Mouse (Mus musculus) splenic B cell, adult 2 months (primary cell): ENCODE measurements at regions not wholly inside any gene's neighbourhood (a gene's known extent, or its start where the extent isn't known, plus 50 kb on each side); places are given as distances from the start of the nearest gene placed in this dataset.

Source experiments
- DNase-seq: peaks from one replicate; pipeline ENCODE4 v3.0.0-alpha.2; 2011; ENCODE audit warnings: low read depth, low spot score
- H3K27me3 ChIP-seq: 2 replicates; pipeline ENCODE4 v1.6.1; 2012; ENCODE audit warnings: mild to moderate bottlenecking, low read length, moderate library complexity, mixed read lengths; ENCODE audit not compliant: control insufficient read depth, poor library complexity, insufficient read depth, severe bottlenecking
- H3K36me3 ChIP-seq: 2 replicates; pipeline ENCODE4 v1.6.1; 2012; ENCODE audit warnings: mild to moderate bottlenecking, low read length, moderate library complexity, mixed read lengths; ENCODE audit not compliant: control insufficient read depth, poor library complexity, insufficient read depth, severe bottlenecking

- no peaks in the 10 kb centered on the region for H3K36me3 ChIP-seq
- DNase-seq: no peak
- H3K27me3 ChIP-seq: no peaks in the 10 kb centered on the region
Observed at GRCm38 (mm10) chr10:117553211-117554186, 75.8 kb upstream of the Cpm start.

GRCm38 (mm10) chr10:117552049-117552652, 77.1 kb upstream of the Cpm start:
- no peaks in the 10 kb centered on the region for H3K36me3 ChIP-seq
- DNase-seq: no peak

GRCm38 (mm10) chr10:117551234-117552048, 77.9 kb upstream of the Cpm start:
- Histone ChIP-seq H3K27me3 (no peaks in the 10 kb centered on the region), H3K36me3 (no peaks in the 10 kb centered on the region)
- no peak for DNase-seq

More at GRCm38 (mm10) chr10:117552049-117552652, 77.1 kb upstream of the Cpm start:
- no peaks in the 10 kb centered on the region for H3K27me3 ChIP-seq

GRCm38 (mm10) chr10:117549854-117550605, 79.3 kb upstream of the Cpm start:
- no peak for DNase-seq
- no peaks in the 10 kb centered on the region for H3K36me3 ChIP-seq

GRCm38 (mm10) chr10:117549506-117549830, 79.8 kb upstream of the Cpm start:
- Histone ChIP-seq H3K36me3 (no peaks in the 10 kb centered on the region), H3K27me3 (no peaks in the 10 kb centered on the region)
- no peak for DNase-seq

More at GRCm38 (mm10) chr10:117549854-117550605, 79.3 kb upstream of the Cpm start:
- no peaks in the 10 kb centered on the region for H3K27me3 ChIP-seq

- Histone ChIP-seq H3K36me3 (no peaks in the 10 kb centered on the region), H3K27me3 (no peaks in the 10 kb centered on the region)
- DNase-seq: no peak
Observed at GRCm38 (mm10) chr10:117548775-117549505, 80.4 kb upstream of the Cpm start.

- no peaks in the 10 kb centered on the region for H3K27me3 ChIP-seq
- H3K36me3 ChIP-seq: no peaks in the 10 kb centered on the region
Observed at GRCm38 (mm10) chr10:117548262-117548661, 81.0 kb upstream of the Cpm start.

GRCm38 (mm10) chr10:117547275-117547674, 82.0 kb upstream of the Cpm start:
- Histone ChIP-seq H3K36me3 (no peaks in the 10 kb centered on the region), H3K27me3 (no peaks in the 10 kb centered on the region)
- DNase-seq: no peak

More at GRCm38 (mm10) chr10:117548262-117548661, 81.0 kb upstream of the Cpm start:
- no peak for DNase-seq

GRCm38 (mm10) chr10:117545842-117546631, 83.3 kb upstream of the Cpm start:
- no peaks in the 10 kb centered on the region for H3K27me3 ChIP-seq
- DNase-seq: no peak
- H3K36me3 ChIP-seq: no peaks in the 10 kb centered on the region

GRCm38 (mm10) chr10:117544680-117545546, 84.4 kb upstream of the Cpm start:
- H3K36me3 ChIP-seq: no peaks in the 10 kb centered on the region
- H3K27me3 ChIP-seq: no peaks in the 10 kb centered on the region
- no peak for DNase-seq

GRCm38 (mm10) chr10:117543995-117544679, 85.2 kb upstream of the Cpm start:
- DNase-seq: no peak
- Histone ChIP-seq H3K36me3 (no peaks in the 10 kb centered on the region), H3K27me3 (no peaks in the 10 kb centered on the region)

GRCm38 (mm10) chr10:117543696-117543950, 85.7 kb upstream of the Cpm start:
- no peaks in the 10 kb centered on the region for H3K36me3 ChIP-seq
- DNase-seq: no peak
- H3K27me3 ChIP-seq: no peaks in the 10 kb centered on the region
